Mouse (Mus musculus) MEL (cell line): ENCODE results near the gene Rpl6. TPM values are rescaled to one million over a fixed set of nuclear protein-coding genes. Genes with fewer than 3 reads are reported as not detected.

Source experiments
- DNase-seq: peaks from one replicate; pipeline ENCODE4 v3.0.0; 2011; ENCODE audit warnings: low read depth, low spot score
- H3K27ac ChIP-seq: 2 replicates; pipeline ENCODE4 v1.5.1; 2012; ENCODE audit warnings: low read depth, mild to moderate bottlenecking, control low read depth, low read length, moderate library complexity; ENCODE audit not compliant: control insufficient read depth
- H3K27me3 ChIP-seq, 2 experiments: fragments of 150-350 bp in 1 of 2; sonication (generic) in 1 of 2; 2 replicates each; pipeline ENCODE4 v1.6.1; 2012; ENCODE audit warnings: low read length in 2 of 2, mild to moderate bottlenecking in 2 of 2, improper control_type of control experiment in 1 of 2, moderate library complexity in 1 of 2; ENCODE audit not compliant: insufficient read depth in 2 of 2, control insufficient read depth in 1 of 2
- H3K36me3 ChIP-seq, 2 experiments: 2 replicates each; pipeline ENCODE4 v1.6.1; 2012 to 2014; ENCODE audit warnings: low read length in 2 of 2, improper control_type of control experiment in 1 of 2, inconsistent platforms in 1 of 2, mild to moderate bottlenecking in 1 of 2; ENCODE audit not compliant: insufficient read depth in 2 of 2, control insufficient read depth in 1 of 2
- H3K4me1 ChIP-seq, 2 experiments: fragments of 150-350 bp in 1 of 2; sonication (generic) in 1 of 2; 2 replicates each; pipeline ENCODE4 v1.6.1; 2012; ENCODE audit warnings: low read length in 2 of 2, improper control_type of control experiment in 1 of 2, mild to moderate bottlenecking in 1 of 2; ENCODE audit not compliant: insufficient read depth in 2 of 2, control insufficient read depth in 1 of 2
- H3K4me3 ChIP-seq, 2 experiments: fragments of 150-350 bp in 1 of 2; sonication (generic) in 1 of 2; 2 replicates each; pipeline ENCODE4 v1.5.1; 2012; ENCODE audit warnings: low read depth in 2 of 2, low read length in 2 of 2, mild to moderate bottlenecking in 2 of 2, moderate library complexity in 2 of 2, control low read depth in 1 of 2, improper control_type of control experiment in 1 of 2; ENCODE audit not compliant: control insufficient read depth in 1 of 2, insufficient read depth in 1 of 2
- H3K79me2 ChIP-seq: 2 replicates; pipeline ENCODE4 v1.6.1; 2012; ENCODE audit warnings: mild to moderate bottlenecking, low read length, moderate library complexity; ENCODE audit not compliant: control insufficient read depth, poor library complexity, insufficient read depth
- H3K9ac ChIP-seq: 2 replicates; pipeline ENCODE4 v1.6.1; 2012; ENCODE audit warnings: low read depth, mild to moderate bottlenecking, control low read depth, low read length, moderate library complexity; ENCODE audit not compliant: control insufficient read depth, poor library complexity, severe bottlenecking
- H3K9me3 ChIP-seq: fragments of 150-350 bp; sonication (generic); replicated peaks from 2 replicates; pipeline ENCODE4 v1.6.1; 2012; ENCODE audit warnings: mild to moderate bottlenecking, low read length, improper control_type of control experiment, moderate library complexity; ENCODE audit not compliant: insufficient read depth
- CHD1 ChIP-seq: IDR thresholded peaks from 2 replicates; pipeline ENCODE4 v1.6.1; 2012; ENCODE audit warnings: low read depth, mild to moderate bottlenecking, inconsistent platforms, low read length, improper control_type of control experiment
- CHD2 ChIP-seq: IDR thresholded peaks from 2 replicates; pipeline ENCODE4 v1.6.1; 2011; ENCODE audit warnings: low read length, improper control_type of control experiment
- E2F4 ChIP-seq: IDR thresholded peaks from 2 replicates; pipeline ENCODE4 v1.6.1; 2011; ENCODE audit warnings: low read depth, low read length, improper control_type of control experiment, borderline replicate concordance
- ELF1 ChIP-seq: IDR thresholded peaks from 2 replicates; pipeline ENCODE4 v1.6.1; 2014; ENCODE audit warnings: low read depth, mild to moderate bottlenecking, inconsistent platforms, low read length, improper control_type of control experiment, moderate library complexity
- EP300 ChIP-seq, 2 experiments: IDR thresholded peaks; 2 replicates each; pipeline ENCODE4 v1.6.1; 2011; ENCODE audit warnings: improper control_type of control experiment in 2 of 2, low read length in 2 of 2, low read depth in 1 of 2, mild to moderate bottlenecking in 1 of 2
- ETS1 ChIP-seq: IDR thresholded peaks from 2 replicates; pipeline ENCODE4 v1.6.1; 2012; ENCODE audit warnings: low read depth, mild to moderate bottlenecking, inconsistent platforms, low read length, improper control_type of control experiment, moderate library complexity
- GABPA ChIP-seq: IDR thresholded peaks from 2 replicates; pipeline ENCODE4 v1.6.1; 2012; ENCODE audit warnings: low read depth, mild to moderate bottlenecking, inconsistent platforms, low read length, improper control_type of control experiment, moderate library complexity
- GATA1 ChIP-seq: IDR thresholded peaks from 2 replicates; pipeline ENCODE4 v1.6.1; 2011; ENCODE audit warnings: low read depth, low read length, improper control_type of control experiment
- HCFC1 ChIP-seq: IDR thresholded peaks from 2 replicates; pipeline ENCODE4 v1.6.1; 2012; ENCODE audit warnings: low read depth, mild to moderate bottlenecking, inconsistent platforms, low read length, improper control_type of control experiment, moderate library complexity
- JUND ChIP-seq: IDR thresholded peaks from 2 replicates; pipeline ENCODE4 v1.6.1; 2011; ENCODE audit warnings: low read depth, mild to moderate bottlenecking, improper control_type of control experiment, low read length
- KAT2A ChIP-seq: conservative IDR thresholded peaks from 2 replicates; pipeline ENCODE4 v1.6.1; 2012; ENCODE audit warnings: low read depth, low read length, improper control_type of control experiment, inconsistent platforms
- MAFK ChIP-seq: IDR thresholded peaks from 2 replicates; pipeline ENCODE4 v1.6.1; 2011; ENCODE audit warnings: low read depth, mild to moderate bottlenecking, low read length, improper control_type of control experiment, borderline replicate concordance
- MAX ChIP-seq: IDR thresholded peaks from 2 replicates; pipeline ENCODE4 v1.6.1; 2011; ENCODE audit warnings: low read length, improper control_type of control experiment
- MAZ ChIP-seq: IDR thresholded peaks from 2 replicates; pipeline ENCODE4 v1.6.1; 2012; ENCODE audit warnings: low read depth, mild to moderate bottlenecking, inconsistent platforms, low read length, improper control_type of control experiment
- MEF2A ChIP-seq: IDR thresholded peaks from 2 replicates; pipeline ENCODE4 v1.6.1; 2014; ENCODE audit warnings: low read depth, mild to moderate bottlenecking, inconsistent platforms, low read length, improper control_type of control experiment; ENCODE audit not compliant: poor library complexity, insufficient replicate concordance, severe bottlenecking; ENCODE audit errors: extremely low read depth
- MXI1 ChIP-seq: IDR thresholded peaks from 2 replicates; pipeline ENCODE4 v1.6.1; 2011; ENCODE audit warnings: mild to moderate bottlenecking, low read depth, low read length, improper control_type of control experiment
- MYC ChIP-seq: IDR thresholded peaks from 2 replicates; pipeline ENCODE4 v1.6.1; 2011; ENCODE audit warnings: low read depth, mild to moderate bottlenecking, low read length, improper control_type of control experiment, moderate library complexity
- NELFE ChIP-seq: IDR thresholded peaks from 2 replicates; pipeline ENCODE4 v1.6.1; 2011; ENCODE audit warnings: low read depth, low read length, improper control_type of control experiment
- NRF1 ChIP-seq: IDR thresholded peaks from 2 replicates; pipeline ENCODE4 v1.6.1; 2014; ENCODE audit warnings: low read depth, mild to moderate bottlenecking, inconsistent platforms, low read length, improper control_type of control experiment, moderate library complexity; ENCODE audit not compliant: poor library complexity, insufficient read depth, severe bottlenecking
- POLR2A ChIP-seq, 2 experiments: IDR thresholded peaks; 2 replicates each; pipeline ENCODE4 v1.6.1; 2011 to 2012; ENCODE audit warnings: low read length in 2 of 2, mild to moderate bottlenecking in 2 of 2, control low read depth in 1 of 2, improper control_type of control experiment in 1 of 2, low read depth in 1 of 2, moderate library complexity in 1 of 2; ENCODE audit not compliant: control insufficient read depth in 1 of 2, insufficient read depth in 1 of 2, poor library complexity in 1 of 2
- POLR2AphosphoS5 ChIP-seq: IDR thresholded peaks from 2 replicates; pipeline ENCODE4 v1.6.1; 2012; ENCODE audit warnings: low read depth, borderline replicate concordance, mild to moderate bottlenecking, inconsistent platforms, low read length, moderate library complexity, mixed read lengths
- SIN3A ChIP-seq: IDR thresholded peaks from 2 replicates; pipeline ENCODE4 v1.6.1; 2012; ENCODE audit warnings: low read length, improper control_type of control experiment, inconsistent platforms
- SMC3 ChIP-seq: IDR thresholded peaks from 2 replicates; pipeline ENCODE4 v1.6.1; 2011; ENCODE audit warnings: low read depth, low read length, improper control_type of control experiment
- TAL1 ChIP-seq: IDR thresholded peaks from 2 replicates; pipeline ENCODE4 v1.6.1; 2012; ENCODE audit warnings: mild to moderate bottlenecking, inconsistent platforms, low read length, moderate library complexity, mixed read lengths
- TBP ChIP-seq: IDR thresholded peaks from 2 replicates; pipeline ENCODE4 v1.8.0; 2011; ENCODE audit warnings: low read depth, low read length, improper control_type of control experiment
- TCF12 ChIP-seq: IDR thresholded peaks from 2 replicates; pipeline ENCODE4 v1.6.1; 2014; ENCODE audit warnings: low read depth, mild to moderate bottlenecking, inconsistent platforms, low read length, improper control_type of control experiment, moderate library complexity
- UBTF ChIP-seq: IDR thresholded peaks from 2 replicates; pipeline ENCODE4 v1.6.1; 2012; ENCODE audit warnings: low read depth, mild to moderate bottlenecking, inconsistent platforms, low read length, improper control_type of control experiment, moderate library complexity, borderline replicate concordance; ENCODE audit not compliant: insufficient read depth
- USF1 ChIP-seq: IDR thresholded peaks from 2 replicates; pipeline ENCODE4 v1.6.1; 2014; ENCODE audit warnings: low read depth, mild to moderate bottlenecking, inconsistent platforms, low read length, improper control_type of control experiment, moderate library complexity
- USF2 ChIP-seq, 2 experiments: IDR thresholded peaks; 2 replicates each; pipeline ENCODE4 v1.6.1; 2011 to 2012; ENCODE audit warnings: improper control_type of control experiment in 2 of 2, low read length in 2 of 2, borderline replicate concordance in 1 of 2, inconsistent platforms in 1 of 2, low read depth in 1 of 2, mild to moderate bottlenecking in 1 of 2; ENCODE audit not compliant: insufficient read depth in 1 of 2
- ZKSCAN1 ChIP-seq: IDR thresholded peaks from 2 replicates; pipeline ENCODE4 v1.6.1; 2012; ENCODE audit warnings: low read depth, mild to moderate bottlenecking, inconsistent platforms, low read length, improper control_type of control experiment, moderate library complexity
- ZMIZ1 ChIP-seq: IDR thresholded peaks from 2 replicates; pipeline ENCODE4 v1.6.1; 2012; ENCODE audit warnings: low read depth, mild to moderate bottlenecking, inconsistent platforms, low read length, improper control_type of control experiment, moderate library complexity
- polyA plus RNA-seq, 2 experiments: library from polyadenylated mRNA; stranded (reverse) in 1 of 2; unstranded in 1 of 2; fragments of >175 nt in 1 of 2; fragments of >200 nt in 1 of 2; gene quantifications; 2 replicates each; pipeline versions ENCODE4 v1.2.1 to v1.2.4; 2012; ENCODE audit warnings: low replicate concordance in 2 of 2, low read depth in 1 of 2; ENCODE audit not compliant: insufficient read length in 2 of 2, insufficient read depth in 1 of 2, missing spikeins in 1 of 2
- total RNA-seq: library from RNA; depleted of rRNA; stranded (reverse); fragments of 300-350 nt; gene quantifications from 2 replicates; pipeline ENCODE4 v1.2.3, GENCODE M21; 2012

Rpl6 gene
- total and polyA plus RNA-seq, 3 experiments: 850 to 2,901 (median 2,779) TPM

GRCm38 (mm10) chr5:121162923-121163322, 41.4 kb upstream of the Rpl6 start:
- Histone ChIP-seq H3K27me3 (no peaks in the 10 kb centered on the region), H3K27ac (no peak overlapping the region), H3K79me2 (no peaks in the 10 kb centered on the region), H3K9ac (no peak overlapping the region), H3K4me3 (no peak overlapping the region), H3K9me3 (no peaks in the 10 kb centered on the region), H3K36me3 (peaks cover 0 to 12% of the 10 kb centered on the region in 2 experiments; a peak in 2 of 4 replicates), H3K4me1 (no peaks in the 10 kb centered on the region)
- no peak for DNase-seq
- TF ChIP-seq KAT2A: no peak
- TF ChIP-seq POLR2A (IDR thresholded peaks at IDR 0.05; ENCODE audit: control insufficient read depth in 1 of 2, insufficient read depth in 1 of 2, low read depth in 1 of 2, low read length in 2 of 2, poor library complexity in 1 of 2): no peak
- no peak for TF ChIP-seq ELF1
- no peak for TF ChIP-seq MEF2A
- no peak for TF ChIP-seq MAX
- TF ChIP-seq CHD2: no peak
- TF ChIP-seq SMC3: no peak
- TF ChIP-seq EP300 (IDR thresholded peaks at IDR 0.05; ENCODE audit: low read depth in 1 of 2, low read length in 2 of 2): no peak
- no peak for TF ChIP-seq NELFE
- no peak for TF ChIP-seq HCFC1
- no peak for TF ChIP-seq CHD1
- no peak for TF ChIP-seq MAZ
- TF ChIP-seq JUND: no peak
- no peak for TF ChIP-seq SIN3A
- TF ChIP-seq USF2 (IDR thresholded peaks at IDR 0.05; ENCODE audit: borderline replicate concordance in 1 of 2, insufficient read depth in 1 of 2, low read depth in 1 of 2, low read length in 2 of 2): no peak
- TF ChIP-seq ETS1: no peak
- TF ChIP-seq ZMIZ1: no peak
- no peak for TF ChIP-seq GABPA

GRCm38 (mm10) chr5:121166884-121167283, 37.4 kb upstream of the Rpl6 start:
- DNase-seq: no peak
- Histone ChIP-seq H3K27me3 (no peaks in the 10 kb centered on the region), H3K36me3 (peaks cover 0 to 32% of the 10 kb centered on the region in 2 experiments; a peak in 2 of 4 replicates), H3K9ac (no peak overlapping the region), H3K4me1 (no peaks in the 10 kb centered on the region), H3K9me3 (no peaks in the 10 kb centered on the region), H3K27ac (no peak overlapping the region), H3K79me2 (no peaks in the 10 kb centered on the region), H3K4me3 (no peak overlapping the region)
- no peak for TF ChIP-seq MYC
- no peak for TF ChIP-seq MAFK
- TF ChIP-seq SMC3: no peak
- TF ChIP-seq ZKSCAN1: no peak
- TF ChIP-seq UBTF: no peak
- TF ChIP-seq EP300 (IDR thresholded peaks at IDR 0.05; ENCODE audit: low read depth in 1 of 2, low read length in 2 of 2): no peak
- no peak for TF ChIP-seq TAL1
- no peak for TF ChIP-seq MAZ
- TF ChIP-seq POLR2AphosphoS5: no peak
- TF ChIP-seq USF1: no peak
- no peak for TF ChIP-seq E2F4
- TF ChIP-seq NRF1: no peak
- TF ChIP-seq GABPA: no peak
- TF ChIP-seq NELFE: no peak
- TF ChIP-seq TBP: no peak
- TF ChIP-seq MAX: no peak
- TF ChIP-seq GATA1: no peak
- no peak for TF ChIP-seq SIN3A
- TF ChIP-seq MXI1: no peak
- no peak for TF ChIP-seq TCF12
